Mouse (Mus musculus): ENCODE data around the gene Clpx. TPM values are rescaled to one million over a fixed set of nuclear protein-coding genes. Genes with fewer than 3 reads are reported as not detected.

Clpx gene
- polyA plus RNA-seq, 2 experiments: 23.8 to 55.6 TPM

DNA sequence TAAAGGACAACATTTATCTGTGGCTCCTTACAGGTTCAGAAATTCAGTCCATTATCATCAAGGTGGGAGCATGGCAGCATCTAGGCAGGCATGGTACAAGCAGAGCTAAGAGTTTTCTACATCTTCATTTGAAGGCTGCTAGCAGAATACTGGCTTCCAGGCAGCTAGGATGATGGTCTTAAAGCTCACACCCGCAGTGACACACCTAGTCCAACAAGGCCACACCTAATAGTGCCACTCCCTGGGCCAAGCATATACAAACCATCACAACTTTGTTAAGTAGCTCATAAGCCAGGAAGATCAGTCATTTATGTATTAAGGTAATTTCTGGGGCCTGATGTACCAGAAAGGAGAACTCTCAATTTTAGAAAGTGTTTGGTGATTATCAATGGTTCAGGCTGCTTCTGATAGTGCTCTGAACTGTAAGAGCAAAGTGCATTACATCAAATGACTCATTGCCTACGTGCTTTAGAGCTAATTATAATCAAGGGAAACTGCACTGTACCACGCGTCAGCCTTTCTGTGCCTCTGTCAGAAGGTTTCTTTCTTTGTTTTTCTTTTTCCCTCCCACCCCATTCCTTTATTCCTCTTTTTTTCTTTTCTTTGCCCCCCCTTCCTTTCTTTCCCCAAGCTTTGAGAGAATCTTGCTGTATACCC is 8.4 kb downstream of the Clpx start:
- Histone ChIP-seq H3K4me1 (ENCODE audit: control insufficient read depth, insufficient read depth, low read length) (no peaks in the 10 kb centered on the region), H3K4me3 (replicated peaks; ENCODE audit: low read length) (no peak overlapping the region), H3K27me3 (ENCODE audit: control insufficient read depth, insufficient read depth, low read length) (no peaks in the 10 kb centered on the region), H3K36me3 (ENCODE audit: control insufficient read depth, insufficient read depth, low read length) (peaks cover 81% of the 10 kb centered on the region), H3K27ac (replicated peaks; ENCODE audit: low read depth, low read length) (no peak overlapping the region), H3K9me3 (ENCODE audit: control insufficient read depth, low read length) (no peaks in the 10 kb centered on the region), H3K9ac (ENCODE audit: low read depth, low read length, severe bottlenecking) (no peak overlapping the region), H3K4me2 (replicated peaks; ENCODE audit: low read depth, low read length, severe bottlenecking) (no peak overlapping the region)
- 90% methylated on average over 4 of the region's 4 CpGs for WGBS
- no peak for DNase-seq (ENCODE audit: low spot score)
- no peak for TF ChIP-seq POLR2A (IDR thresholded peaks at IDR 0.05; ENCODE audit: borderline replicate concordance, extremely low read depth, insufficient read depth, insufficient read length)
- no peak for ATAC-seq (ENCODE audit: low FRiP score, low read depth)

- H3K27me3 ChIP-seq (ENCODE audit: control insufficient read depth, insufficient read depth, low read length): no peaks in the 10 kb centered on the region
- DNase-seq (ENCODE audit: low spot score) (no peak), ATAC-seq (ENCODE audit: low FRiP score, low read depth) (no peak)
- H3K4me1 ChIP-seq (ENCODE audit: control insufficient read depth, insufficient read depth, low read length): no peaks in the 10 kb centered on the region
- H3K27ac ChIP-seq (replicated peaks; ENCODE audit: low read depth, low read length): no peak overlapping the region
- no peaks in the 10 kb centered on the region for H3K9me3 ChIP-seq (ENCODE audit: control insufficient read depth, low read length)
- no peak for TF ChIP-seq POLR2A (IDR thresholded peaks at IDR 0.05; ENCODE audit: borderline replicate concordance, extremely low read depth, insufficient read depth, insufficient read length)
- no peak overlapping the region for H3K4me2 ChIP-seq (replicated peaks; ENCODE audit: low read depth, low read length, severe bottlenecking)
- H3K9ac ChIP-seq (ENCODE audit: low read depth, low read length, severe bottlenecking): no peak overlapping the region
- H3K4me3 ChIP-seq (replicated peaks; ENCODE audit: low read length): no peak overlapping the region
- H3K36me3 ChIP-seq (ENCODE audit: control insufficient read depth, insufficient read depth, low read length): peaks cover 81% of the 10 kb centered on the region
- WGBS: 93% methylated on average over 4 of the region's 4 CpGs
Measured at GRCm38 (mm10) chr9:65303586-65303985, 9.5 kb downstream of the Clpx start.

GRCm38 (mm10) chr9:65304300-65304699 is 10.2 kb downstream of the Clpx start:
- Histone ChIP-seq H3K4me3 (replicated peaks; ENCODE audit: low read length) (no peak overlapping the region), H3K9ac (ENCODE audit: low read depth, low read length, severe bottlenecking) (no peak overlapping the region), H3K36me3 (ENCODE audit: control insufficient read depth, insufficient read depth, low read length) (peaks cover 87% of the 10 kb centered on the region), H3K4me1 (ENCODE audit: control insufficient read depth, insufficient read depth, low read length) (no peaks in the 10 kb centered on the region), H3K9me3 (ENCODE audit: control insufficient read depth, low read length) (no peaks in the 10 kb centered on the region), H3K27me3 (ENCODE audit: control insufficient read depth, insufficient read depth, low read length) (no peaks in the 10 kb centered on the region), H3K27ac (replicated peaks; ENCODE audit: low read depth, low read length) (no peak overlapping the region), H3K4me2 (replicated peaks; ENCODE audit: low read depth, low read length, severe bottlenecking) (no peak overlapping the region)
- DNase-seq (ENCODE audit: low spot score) (no peak), ATAC-seq (ENCODE audit: low FRiP score, low read depth) (no peak)
- 67% methylated on average over 4 of the region's 4 CpGs for WGBS
- TF ChIP-seq POLR2A (IDR thresholded peaks at IDR 0.05; ENCODE audit: borderline replicate concordance, extremely low read depth, insufficient read depth, insufficient read length): no peak

- Histone ChIP-seq H3K4me2 (replicated peaks; ENCODE audit: low read depth, low read length, severe bottlenecking) (no peak overlapping the region), H3K36me3 (ENCODE audit: control insufficient read depth, insufficient read depth, low read length) (peaks cover 78% of the 10 kb centered on the region), H3K4me1 (ENCODE audit: control insufficient read depth, insufficient read depth, low read length) (no peaks in the 10 kb centered on the region), H3K27me3 (ENCODE audit: control insufficient read depth, insufficient read depth, low read length) (no peaks in the 10 kb centered on the region), H3K9me3 (ENCODE audit: control insufficient read depth, low read length) (no peaks in the 10 kb centered on the region), H3K27ac (replicated peaks; ENCODE audit: low read depth, low read length) (no peak overlapping the region), H3K4me3 (replicated peaks; ENCODE audit: low read length) (no peak overlapping the region), H3K9ac (ENCODE audit: low read depth, low read length, severe bottlenecking) (no peak overlapping the region)
- TF ChIP-seq POLR2A (IDR thresholded peaks at IDR 0.05; ENCODE audit: borderline replicate concordance, extremely low read depth, insufficient read depth, insufficient read length): no peak
- DNase-seq (ENCODE audit: low spot score) (no peak), ATAC-seq (ENCODE audit: low FRiP score, low read depth) (no peak)
- WGBS: 98% methylated on average over 2 of the region's 2 CpGs
Measured at GRCm38 (mm10) chr9:65306672-65307071, 12.6 kb downstream of the Clpx start.

DNA sequence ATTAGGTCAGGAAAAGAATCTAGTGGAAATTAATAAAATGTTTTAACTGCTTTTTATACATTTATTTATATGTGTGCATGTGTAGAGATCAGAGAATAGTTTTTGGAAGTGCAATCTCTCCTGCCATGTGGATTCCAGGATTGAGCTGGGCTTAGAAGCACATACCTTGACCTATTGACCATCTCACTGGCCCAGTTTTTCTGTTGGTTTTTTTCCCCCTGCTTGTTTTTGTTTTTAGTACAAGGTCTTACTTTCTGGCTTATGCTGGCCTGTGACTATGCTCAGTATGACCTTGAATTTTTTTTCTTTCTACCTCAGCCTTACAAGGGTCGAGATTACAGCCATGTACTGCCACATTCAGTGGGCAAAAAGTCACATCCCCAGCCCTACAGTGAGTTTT is 14.0 kb downstream of the Clpx start:
- no peak for DNase-seq (ENCODE audit: low spot score)
- H3K27me3 ChIP-seq (ENCODE audit: control insufficient read depth, insufficient read depth, low read length): no peaks in the 10 kb centered on the region
- 81% methylated on average over 1 of the region's 1 CpGs for WGBS

More for the DNA sequence above, 14.0 kb downstream of the Clpx start:
- Histone ChIP-seq H3K4me2 (replicated peaks; ENCODE audit: low read depth, low read length, severe bottlenecking) (no peak overlapping the region), H3K9me3 (ENCODE audit: control insufficient read depth, low read length) (no peaks in the 10 kb centered on the region), H3K9ac (ENCODE audit: low read depth, low read length, severe bottlenecking) (no peak overlapping the region), H3K4me1 (ENCODE audit: control insufficient read depth, insufficient read depth, low read length) (no peaks in the 10 kb centered on the region), H3K27ac (replicated peaks; ENCODE audit: low read depth, low read length) (no peak overlapping the region), H3K36me3 (ENCODE audit: control insufficient read depth, insufficient read depth, low read length) (peaks cover 78% of the 10 kb centered on the region), H3K4me3 (replicated peaks; ENCODE audit: low read length) (no peak overlapping the region)
- no peak for TF ChIP-seq POLR2A (IDR thresholded peaks at IDR 0.05; ENCODE audit: borderline replicate concordance, extremely low read depth, insufficient read depth, insufficient read length)
- ATAC-seq (ENCODE audit: low FRiP score, low read depth): no peak

Measured in limb, embryonic 14.5 days (tissue).